8 mouse cellular contexts compared by ENCODE assay signal in genomic region chrX:170009801-170010221, GRCm38 (mm10). TPM values are rescaled to one million over a fixed set of nuclear protein-coding genes. Genes with fewer than 3 reads are reported as not detected.
DNase-seq lines count a peak whose midpoint lies in the region; ATAC-seq and TF ChIP-seq lines count a peak whose summit lies in the region.
"Not testable (repeated sequence)": the region's sequence is repeated elsewhere in the genome, so short reads cannot be mapped to it uniquely, and the experiment has no call there.

No protein-coding gene starts in this region.

- not testable (repeated sequence) for TF ChIP-seq CTCF in kidney, postnatal 0 days (IDR thresholded peaks at IDR 0.05; ENCODE audit: low read depth); liver, adult 2 months (IDR thresholded peaks at IDR 0.05; ENCODE audit: low read depth, low read length)

- ATAC-seq in CD4-positive, CD25-positive, alpha-beta regulatory T cell, adult 4 months, result peak; percentile 94
- peak; percentile 93 for ATAC-seq in heart, embryonic 13.5 days (ENCODE audit: extremely low read depth, insufficient number of reproducible peaks, low FRiP score, low TSS enrichment)
- peak; percentile 96 for ATAC-seq in kidney, postnatal 0 days (replicated peaks; ENCODE audit: low FRiP score, low read depth)
- ATAC-seq in monocyte, adult 5-6 weeks (replicated peaks; ENCODE audit: insufficient number of reproducible peaks, low FRiP score, low TSS enrichment, poor library complexity, severe bottlenecking), result peak; percentile 94

- 60% methylated on average over 25 of the region's 25 CpGs for WGBS in heart, embryonic 13.5 days
- 55% methylated on average over 25 of the region's 25 CpGs for WGBS in kidney, postnatal 0 days
- 78% methylated on average over 25 of the region's 25 CpGs for WGBS in liver, adult 2 months

- not testable (repeated sequence) for H3K79me2 ChIP-seq in liver, adult 2 months (ENCODE audit: control insufficient read depth, insufficient read depth, low read length)

- not testable (repeated sequence) for H3K4me1 ChIP-seq in heart, embryonic 13.5 days; kidney, postnatal 0 days (replicated peaks; ENCODE audit: insufficient read depth, low read length); liver, adult 2 months (ENCODE audit: control insufficient read depth, insufficient read depth, low read length)

- peak overlapping the region; percentile 69 for H3K27ac ChIP-seq in heart, embryonic 13.5 days (replicated peaks)
- H3K27ac ChIP-seq in kidney, postnatal 0 days, result peak overlapping the region; percentile 89
- H3K27ac ChIP-seq in liver, adult 2 months (replicated peaks; ENCODE audit: insufficient read depth, low read depth, low read length), result not testable (repeated sequence)

- peak; percentile 100 for DNase-seq in c-Kit-negative CD71-positive TER-119-positive erythroid progenitor cells, embryonic 14.5 days (ENCODE audit: low read depth, low spot score)
- DNase-seq in fat pad, adult 2 months (ENCODE audit: extremely low read depth, low read depth, low spot score), result peak; percentile 99
- DNase-seq in kidney, postnatal 0 days (ENCODE audit: low spot score), result peak; percentile 99
- peak; percentile 100 for DNase-seq in liver, adult 2 months (ENCODE audit: extremely low read depth, low read depth, low spot score)
- peak; percentile 100 for DNase-seq in spleen, postnatal 4 days (ENCODE audit: low spot score in 2 of 2)

- peak overlapping the region; percentile 85 for H3K9ac ChIP-seq in heart, embryonic 13.5 days
- H3K9ac ChIP-seq in kidney, postnatal 0 days (ENCODE audit: low read depth, low read length), result peak overlapping the region; percentile 90
- H3K9ac ChIP-seq in liver, adult 2 months (ENCODE audit: low read depth, low read length), result peak overlapping the region; percentile 88; the same call in 1 of the 2 replicates

- H3K36me3 ChIP-seq in heart, embryonic 13.5 days, result peaks cover 17% of the 10 kb centered on the region
- H3K36me3 ChIP-seq in kidney, postnatal 0 days (ENCODE audit: insufficient read depth, low read length); liver, adult 2 months (ENCODE audit: control insufficient read depth, insufficient read depth, low read length): not testable (repeated sequence)

- H3K9me3 ChIP-seq in heart, embryonic 13.5 days, result peaks cover 46% of the 10 kb centered on the region
- peaks cover 18% of the 10 kb centered on the region; the same call in 1 of the 2 replicates for H3K9me3 ChIP-seq in kidney, postnatal 0 days (replicated peaks; ENCODE audit: low read length)

- H3K4me3 ChIP-seq in heart, embryonic 13.5 days, result peak overlapping the region; percentile 56
- H3K4me3 ChIP-seq in kidney, postnatal 0 days (replicated peaks; ENCODE audit: low read depth, low read length), result peak overlapping the region; percentile 71
- H3K4me3 ChIP-seq in liver, adult 2 months (ENCODE audit: insufficient read depth, low read depth, low read length), result peak overlapping the region; percentile 78

- H3K27me3 ChIP-seq in heart, embryonic 13.5 days (replicated peaks); kidney, postnatal 0 days (ENCODE audit: insufficient read depth, low read length); liver, adult 2 months (ENCODE audit: control insufficient read depth, insufficient read depth, low read length): not testable (repeated sequence)

- TF ChIP-seq POLR2A in liver, adult 2 months (IDR thresholded peaks at IDR 0.05; ENCODE audit: extremely low read depth, insufficient read depth, low read length), result not testable (repeated sequence)

- not testable (repeated sequence) for H3K4me2 ChIP-seq in heart, embryonic 13.5 days; kidney, postnatal 0 days (ENCODE audit: low read length)

RNA-seq across cellular contexts. Expression of gene Gm21887, which starts 0.4 kb away (rescaled TPM):
- 100 to 1,000 TPM in 1 of 2 experiments, 10 to 100 TPM in 1; 25.2 to 130 TPM for polyA plus RNA-seq in CD4-positive, CD25-positive, alpha-beta regulatory T cell, adult 4 months (2017; shearing (Covaris generic))
- 101 and 109 TPM in 2 replicates for polyA plus RNA-seq in heart, embryonic 13.5 days (2015; fragmentation: Nextera tagmentation; extraction: Ambion mirVana)
- 41.1 and 106 TPM in 2 replicates for polyA plus RNA-seq in kidney, postnatal 0 days (2015; fragmentation: Nextera tagmentation; extraction: Ambion mirVana)
- total RNA-seq in liver, adult 2 months (2014; rRNA removed), result 8.0 and 11.5 TPM in 2 replicates
- polyA plus RNA-seq in liver, adult 2 months (2012; rRNA removed), result 102 and 123 TPM in 2 replicates
- 32.2 to 120 TPM (median 52.2 TPM) in 3 replicates for total RNA-seq in monocyte, adult 5-6 weeks (2017)
